Mouse (Mus musculus) lung, adult 2 months (tissue): ENCODE data around the gene Pdcd2l.

Source experiments
- CTCF ChIP-seq: fragments of 200-500 bp; IDR thresholded peaks from 2 replicates; pipeline ENCODE4 v1.5.1; 2011; ENCODE audit warnings: mild to moderate bottlenecking, low read length, control low read depth; ENCODE audit not compliant: insufficient read depth
- POLR2A ChIP-seq: fragments of 200-500 bp; IDR thresholded peaks from 2 replicates; pipeline ENCODE4 v1.6.1; 2011; ENCODE audit warnings: low read depth, mild to moderate bottlenecking, control low read depth, low read length, borderline replicate concordance; ENCODE audit errors: extremely low read depth

- TF ChIP-seq POLR2A (no peak), CTCF (no peak)
Observed at GRCm38 (mm10) chr7:34157994-34158393, 38.5 kb downstream of the Pdcd2l start.
